Comparison of ENCODE assay signal across 8 mouse cellular contexts in genomic region chr1:89195827-89196712, GRCm38 (mm10).
DNase-seq lines count a peak whose midpoint lies in the region; ATAC-seq and TF ChIP-seq lines count a peak whose summit lies in the region.

No protein-coding gene starts in this region.

- H3K4me2 ChIP-seq in forebrain, embryonic 11.5 days (ENCODE audit: low read depth, low read length, severe bottlenecking), result no peak overlapping the region
- no peak overlapping the region for H3K4me2 ChIP-seq in heart, postnatal 0 days (ENCODE audit: low read depth, low read length)
- no peak overlapping the region for H3K4me2 ChIP-seq in lung, postnatal 0 days (replicated peaks; ENCODE audit: low read depth, low read length)

- ATAC-seq in forebrain, embryonic 11.5 days (replicated peaks; ENCODE audit: low FRiP score), result peak; percentile 55; the same call in 1 of the 2 replicates
- ATAC-seq in heart, postnatal 0 days (ENCODE audit: insufficient read depth, low read depth), result peak; percentile 76
- ATAC-seq in lung, postnatal 0 days, result peak; percentile 53

- H3K27me3 ChIP-seq in E14TG2a.4 (ENCODE audit: insufficient read depth, low read length), result no peaks in the 10 kb centered on the region
- H3K27me3 ChIP-seq in forebrain, embryonic 11.5 days (ENCODE audit: control insufficient read depth, insufficient read depth, low read length), result no peaks in the 10 kb centered on the region; the same call in 1 of the 2 replicates
- H3K27me3 ChIP-seq in heart, postnatal 0 days (ENCODE audit: control insufficient read depth, insufficient read depth, low read length), result no peaks in the 10 kb centered on the region
- H3K27me3 ChIP-seq in lung, postnatal 0 days (replicated peaks; ENCODE audit: insufficient read depth, low read length), result no peaks in the 10 kb centered on the region

- no peak overlapping the region for H3K4me3 ChIP-seq in E14TG2a.4 (replicated peaks; ENCODE audit: low read length)
- H3K4me3 ChIP-seq in bone marrow macrophage, adult 2 months (ENCODE audit: insufficient read depth, low read length), result no peak overlapping the region
- no peak overlapping the region for H3K4me3 ChIP-seq in forebrain, embryonic 11.5 days (ENCODE audit: low read depth, low read length)
- no peak overlapping the region for H3K4me3 ChIP-seq in heart, postnatal 0 days (ENCODE audit: low read depth, low read length)
- H3K4me3 ChIP-seq in lung, postnatal 0 days (ENCODE audit: low read depth, low read length), result no peak overlapping the region

- no peak for TF ChIP-seq POLR2A in bone marrow macrophage, adult 2 months (IDR thresholded peaks at IDR 0.05; ENCODE audit: borderline replicate concordance, low read depth, low read length)

- no peak for TF ChIP-seq EP300 in heart, postnatal 0 days (IDR thresholded peaks at IDR 0.05; ENCODE audit: low read depth)
- no peak for TF ChIP-seq EP300 in lung, postnatal 0 days (IDR thresholded peaks at IDR 0.05)

- TF ChIP-seq CTCF in E14TG2a.4 (conservative IDR thresholded peaks at IDR 0.05; ENCODE audit: low read length), result peak; percentile 39
- TF ChIP-seq CTCF in bone marrow macrophage, adult 2 months (IDR thresholded peaks at IDR 0.05; ENCODE audit: low read depth, low read length), result peak; percentile 43; the same call in 1 of the 2 replicates
- peak; percentile 92 for TF ChIP-seq CTCF in heart, postnatal 0 days (IDR thresholded peaks at IDR 0.05; ENCODE audit: low read depth)
- peak; percentile 93 for TF ChIP-seq CTCF in lung, postnatal 0 days (IDR thresholded peaks at IDR 0.05)

- H3K4me1 ChIP-seq in E14TG2a.4 (replicated peaks; ENCODE audit: low read depth, low read length), result peaks cover 4% of the 10 kb centered on the region; the same call in 1 of the 2 replicates
- H3K4me1 ChIP-seq in bone marrow macrophage, adult 2 months (ENCODE audit: control insufficient read depth, insufficient read depth, low read length), result no peaks in the 10 kb centered on the region
- H3K4me1 ChIP-seq in forebrain, embryonic 11.5 days (replicated peaks; ENCODE audit: control insufficient read depth, insufficient read depth, low read length), result no peaks in the 10 kb centered on the region
- peaks cover 7% of the 10 kb centered on the region; the same call in 1 of the 2 replicates for H3K4me1 ChIP-seq in heart, postnatal 0 days (ENCODE audit: control insufficient read depth, insufficient read depth)
- H3K4me1 ChIP-seq in lung, postnatal 0 days (ENCODE audit: insufficient read depth, low read depth, low read length), result no peaks in the 10 kb centered on the region

- 45% methylated on average over 12 of the region's 12 CpGs for WGBS in forebrain, embryonic 11.5 days
- 43% methylated on average over 12 of the region's 12 CpGs for WGBS in heart, postnatal 0 days
- 44% methylated on average over 12 of the region's 12 CpGs for WGBS in lung, postnatal 0 days

- H3K36me3 ChIP-seq in E14TG2a.4 (ENCODE audit: insufficient read depth, low read length), result no peaks in the 10 kb centered on the region
- no peaks in the 10 kb centered on the region for H3K36me3 ChIP-seq in forebrain, embryonic 11.5 days (ENCODE audit: control insufficient read depth, insufficient read depth, low read length)
- H3K36me3 ChIP-seq in heart, postnatal 0 days (replicated peaks; ENCODE audit: control insufficient read depth, insufficient read depth, low read length), result no peaks in the 10 kb centered on the region
- no peaks in the 10 kb centered on the region for H3K36me3 ChIP-seq in lung, postnatal 0 days (ENCODE audit: insufficient read depth, low read length)

- peak; percentile 87 for DNase-seq in forebrain, embryonic 11.5 days (ENCODE audit: low spot score)
- peak; percentile 91 for DNase-seq in heart, postnatal 0 days (ENCODE audit: low spot score)
- DNase-seq in kidney, postnatal 25 days, result peak; percentile 89 to 93
- DNase-seq in lung, postnatal 0 days (ENCODE audit: low spot score), result peak; percentile 93
- DNase-seq in retina, adult 2 months (ENCODE audit: low read depth, low spot score), result peak; percentile 47
- DNase-seq in urinary bladder, postnatal 14 days (ENCODE audit: low spot score), result peak; percentile 86

- no peak overlapping the region for H3K9ac ChIP-seq in forebrain, embryonic 11.5 days (ENCODE audit: low read length)
- H3K9ac ChIP-seq in heart, postnatal 0 days (replicated peaks; ENCODE audit: low read depth, low read length), result no peak overlapping the region
- H3K9ac ChIP-seq in lung, postnatal 0 days (replicated peaks; ENCODE audit: low read depth), result no peak overlapping the region

- no peak overlapping the region for H3K27ac ChIP-seq in bone marrow macrophage, adult 2 months (ENCODE audit: insufficient read depth, low read depth, low read length)
- no peak overlapping the region for H3K27ac ChIP-seq in forebrain, embryonic 11.5 days (ENCODE audit: low read depth, low read length)
- no peak overlapping the region for H3K27ac ChIP-seq in heart, postnatal 0 days (ENCODE audit: low read depth)
- no peak overlapping the region for H3K27ac ChIP-seq in lung, postnatal 0 days (ENCODE audit: low read length)

- H3K9me3 ChIP-seq in E14TG2a.4 (ENCODE audit: low read length), result no peaks in the 10 kb centered on the region
- no peaks in the 10 kb centered on the region for H3K9me3 ChIP-seq in forebrain, embryonic 11.5 days (ENCODE audit: control insufficient read depth, low read length)
- no peaks in the 10 kb centered on the region for H3K9me3 ChIP-seq in heart, postnatal 0 days (replicated peaks; ENCODE audit: control insufficient read depth, low read length)
- no peaks in the 10 kb centered on the region for H3K9me3 ChIP-seq in lung, postnatal 0 days (ENCODE audit: low read length)

Comparison
In these comparisons a context has a peak if more than half of its experiments do, and no peak if none do; other contexts are left out.
1. CTCF ChIP-seq: peak in every context shown above with its lines; median percentile 93 in lung, postnatal 0 days; 92 in heart, postnatal 0 days; 43 in bone marrow macrophage, adult 2 months; 39 in E14TG2a.4.